Mouse (Mus musculus) MEL (cell line): Measurements from ENCODE around the gene Amz1.

Experiments used
- CTCF ChIP-seq, 3 experiments: IDR thresholded peaks in 2 of 3; conservative IDR thresholded peaks in 1 of 3; 2 replicates each; pipeline ENCODE4 v1.5.1; 2011 to 2012; ENCODE audit warnings: low read length in 3 of 3, low read depth in 2 of 3, mild to moderate bottlenecking in 2 of 3, improper control_type of control experiment in 1 of 3, inconsistent platforms in 1 of 3, mixed read lengths in 1 of 3, moderate library complexity in 1 of 3; ENCODE audit not compliant: control insufficient read depth in 1 of 3, insufficient read depth in 1 of 3, poor library complexity in 1 of 3, severe bottlenecking in 1 of 3
- MAFK ChIP-seq: IDR thresholded peaks from 2 replicates; pipeline ENCODE4 v1.6.1; 2011; ENCODE audit warnings: low read depth, mild to moderate bottlenecking, low read length, improper control_type of control experiment, borderline replicate concordance
- MYC ChIP-seq: IDR thresholded peaks from 2 replicates; pipeline ENCODE4 v1.6.1; 2011; ENCODE audit warnings: low read depth, mild to moderate bottlenecking, low read length, improper control_type of control experiment, moderate library complexity
- POLR2A ChIP-seq, 2 experiments: IDR thresholded peaks; 2 replicates each; pipeline ENCODE4 v1.6.1; 2011 to 2012; ENCODE audit warnings: low read length in 2 of 2, mild to moderate bottlenecking in 2 of 2, control low read depth in 1 of 2, improper control_type of control experiment in 1 of 2, low read depth in 1 of 2, moderate library complexity in 1 of 2; ENCODE audit not compliant: control insufficient read depth in 1 of 2, insufficient read depth in 1 of 2, poor library complexity in 1 of 2
- RCOR1 ChIP-seq: IDR thresholded peaks from 2 replicates; pipeline ENCODE4 v1.6.1; 2012; ENCODE audit warnings: low read depth, mild to moderate bottlenecking, inconsistent platforms, low read length, improper control_type of control experiment
- SIN3A ChIP-seq: IDR thresholded peaks from 2 replicates; pipeline ENCODE4 v1.6.1; 2012; ENCODE audit warnings: low read length, improper control_type of control experiment, inconsistent platforms

GRCm38 (mm10) chr5:140702618-140703175 lies 21.2 kb upstream of the Amz1 start:
- TF ChIP-seq CTCF (IDR thresholded peaks at IDR 0.05 in 2 of 3, conservative IDR thresholded peaks at IDR 0.05 in 1 of 3; ENCODE audit: control insufficient read depth in 1 of 3, insufficient read depth in 1 of 3, low read depth in 2 of 3, low read length in 3 of 3, poor library complexity in 1 of 3, severe bottlenecking in 1 of 3): no peak
- no peak for TF ChIP-seq POLR2A (IDR thresholded peaks at IDR 0.05; ENCODE audit: control insufficient read depth in 1 of 2, insufficient read depth in 1 of 2, low read depth in 1 of 2, low read length in 2 of 2, poor library complexity in 1 of 2)
- no peak for TF ChIP-seq SIN3A
- no peak for TF ChIP-seq RCOR1
- TF ChIP-seq MAFK: no peak
- TF ChIP-seq MYC: no peak
